Mouse (Mus musculus): ENCODE data around the gene Ggcx. TPM values are rescaled to one million over a fixed set of nuclear protein-coding genes. Genes with fewer than 3 reads are reported as not detected.
"Not testable (repeated sequence)": the region's sequence is repeated elsewhere in the genome, so short reads cannot be mapped to it uniquely, and the experiment has no call there.

Gene Ggcx
- total and polyA plus RNA-seq, 2 experiments from 2014 or later, result 10.6 to 23.6 TPM

- Histone ChIP-seq H3K4me3 (ENCODE audit: low read length) (no peak overlapping the region), H3K9me3 (ENCODE audit: low read length) (no peaks in the 10 kb centered on the region), H3K27ac (peak overlapping the region; percentile 7; the same call in 1 of the 2 replicates), H3K9ac (replicated peaks; ENCODE audit: low read length) (no peak overlapping the region), H3K27me3 (ENCODE audit: insufficient read depth, low read length) (no peaks in the 10 kb centered on the region), H3K36me3 (ENCODE audit: insufficient read depth, low read length) (no peaks in the 10 kb centered on the region), H3K4me2 (ENCODE audit: low read depth, low read length) (no peak overlapping the region), H3K4me1 (ENCODE audit: insufficient read depth, low read length) (no peaks in the 10 kb centered on the region)
- peak; percentile 15 for DNase-seq (ENCODE audit: low spot score)
- ATAC-seq, result no peak
- no peak for TF ChIP-seq CTCF (IDR thresholded peaks at IDR 0.05; ENCODE audit: low read depth)
- 60% methylated on average over 14 of the region's 14 CpGs for WGBS
Measured at GRCm38 (mm10) chr6:72473264-72474041, 59.3 kb downstream of the Ggcx start.

DNA sequence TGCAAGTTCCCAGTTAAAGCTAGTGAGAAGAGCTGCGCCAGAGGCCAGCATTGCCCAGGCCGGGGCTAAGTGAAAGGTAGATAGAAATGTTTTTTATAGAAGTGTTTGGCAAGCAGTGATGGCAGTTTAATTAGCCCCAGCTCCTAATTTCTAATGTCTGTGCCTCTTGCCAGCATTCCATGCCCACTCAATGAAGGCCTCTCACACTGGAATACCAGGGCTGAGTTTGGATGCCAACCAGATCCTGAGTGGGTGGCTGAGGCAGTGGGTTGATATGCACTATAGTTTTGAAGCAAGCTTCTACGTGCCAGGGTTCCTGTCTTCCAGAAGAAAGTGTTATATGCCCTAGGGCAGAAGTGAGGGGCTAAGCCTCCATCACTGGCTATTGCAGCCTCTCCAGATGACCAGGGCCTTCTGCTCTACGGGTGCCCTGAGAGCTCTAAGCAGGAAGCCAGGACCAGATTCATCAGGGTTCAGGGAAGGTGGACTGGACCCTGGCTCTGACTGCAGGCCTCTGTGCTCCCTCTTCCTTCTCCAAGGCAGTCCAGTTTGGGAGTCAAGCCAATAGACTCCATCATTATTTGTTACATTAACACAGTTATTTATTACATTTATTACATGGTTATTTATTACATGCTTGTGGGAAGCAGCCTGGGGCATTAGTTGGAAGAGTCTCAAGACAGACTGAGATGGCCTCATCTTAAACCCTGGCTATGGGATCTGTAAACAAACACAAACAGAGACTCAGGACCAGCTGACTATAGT lies 61.3 kb downstream of the Ggcx start:
- Histone ChIP-seq H3K27ac (no peak overlapping the region), H3K9ac (replicated peaks; ENCODE audit: low read length) (no peak overlapping the region), H3K4me1 (ENCODE audit: insufficient read depth, low read length) (no peaks in the 10 kb centered on the region), H3K9me3 (ENCODE audit: low read length) (no peaks in the 10 kb centered on the region), H3K4me3 (ENCODE audit: low read length) (no peak overlapping the region), H3K4me2 (ENCODE audit: low read depth, low read length) (no peak overlapping the region), H3K27me3 (ENCODE audit: insufficient read depth, low read length) (no peaks in the 10 kb centered on the region), H3K36me3 (ENCODE audit: insufficient read depth, low read length) (no peaks in the 10 kb centered on the region)
- WGBS, result 69% methylated on average over 4 of the region's 4 CpGs
- no peak for TF ChIP-seq CTCF (IDR thresholded peaks at IDR 0.05; ENCODE audit: low read depth)
- DNase-seq (ENCODE audit: low spot score) (no peak), ATAC-seq (no peak)

DNA sequence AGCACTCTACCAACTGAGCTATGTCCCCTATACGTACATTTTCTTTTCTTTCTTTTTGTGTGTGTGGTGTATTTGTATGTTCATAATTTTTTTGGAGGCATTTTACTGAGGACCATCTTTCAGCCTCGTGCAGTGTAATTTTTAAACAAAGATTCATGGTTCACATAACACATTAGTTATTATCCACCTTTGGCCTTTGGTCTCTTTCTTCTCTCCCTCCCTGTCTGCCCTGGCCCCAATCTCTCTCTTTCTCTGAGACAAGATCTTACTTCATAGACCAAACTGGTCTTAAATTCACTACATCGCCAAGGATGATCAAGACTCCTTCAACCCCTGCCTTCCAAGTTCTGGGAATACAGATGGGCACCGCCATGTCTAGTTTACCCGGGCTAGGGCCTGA lies 62.7 kb downstream of the Ggcx start:
- Histone ChIP-seq H3K27me3 (ENCODE audit: insufficient read depth, low read length) (no peaks in the 10 kb centered on the region), H3K9me3 (ENCODE audit: low read length) (no peaks in the 10 kb centered on the region), H3K27ac (no peak overlapping the region), H3K4me1 (ENCODE audit: insufficient read depth, low read length) (no peaks in the 10 kb centered on the region), H3K4me2 (ENCODE audit: low read depth, low read length) (no peak overlapping the region), H3K9ac (replicated peaks; ENCODE audit: low read length) (no peak overlapping the region), H3K4me3 (ENCODE audit: low read length) (no peak overlapping the region), H3K36me3 (ENCODE audit: insufficient read depth, low read length) (no peaks in the 10 kb centered on the region)
- DNase-seq (ENCODE audit: low spot score) (no peak), ATAC-seq (no peak)
- 93% methylated on average over 5 of the region's 5 CpGs for WGBS
- no peak for TF ChIP-seq CTCF (IDR thresholded peaks at IDR 0.05; ENCODE audit: low read depth)

- Histone ChIP-seq H3K4me3 (ENCODE audit: low read length) (no peak overlapping the region), H3K4me1 (ENCODE audit: insufficient read depth, low read length) (no peaks in the 10 kb centered on the region), H3K9ac (replicated peaks; ENCODE audit: low read length) (no peak overlapping the region), H3K36me3 (ENCODE audit: insufficient read depth, low read length) (no peaks in the 10 kb centered on the region), H3K4me2 (ENCODE audit: low read depth, low read length) (no peak overlapping the region), H3K27ac (no peak overlapping the region), H3K9me3 (ENCODE audit: low read length) (no peaks in the 10 kb centered on the region), H3K27me3 (ENCODE audit: insufficient read depth, low read length) (no peaks in the 10 kb centered on the region)
- 71% methylated on average over 3 of the region's 3 CpGs for WGBS
- TF ChIP-seq CTCF (IDR thresholded peaks at IDR 0.05; ENCODE audit: low read depth), result no peak
- ATAC-seq, result 0 out of 2 replicates have a peak, but pooled peaks have one; percentile 32
- DNase-seq (ENCODE audit: low spot score), result no peak
Measured at GRCm38 (mm10) chr6:72477621-72478020, 63.5 kb downstream of the Ggcx start.

DNA sequence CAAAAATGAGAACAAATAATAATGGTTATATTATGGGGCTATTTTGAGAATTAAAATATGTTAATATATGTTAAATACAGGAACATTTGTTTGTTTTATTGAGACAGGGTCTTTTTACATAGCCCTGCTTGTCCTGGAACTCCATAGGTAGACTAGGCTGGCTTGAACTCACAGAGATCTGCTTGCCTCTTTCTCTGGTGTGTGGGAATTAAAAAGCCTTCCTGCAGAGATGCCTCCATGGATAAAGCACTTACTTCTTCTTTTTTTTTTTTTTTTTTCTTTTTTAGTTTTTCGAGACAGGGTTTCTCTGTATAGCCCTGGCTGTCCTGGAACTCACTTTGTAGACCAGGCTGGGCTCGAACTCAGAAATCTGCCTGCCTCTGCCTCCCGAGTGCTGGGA lies 64.6 kb downstream of the Ggcx start:
- not testable (repeated sequence) for H3K4me3 ChIP-seq (ENCODE audit: low read length); H3K27ac ChIP-seq; H3K36me3 ChIP-seq (ENCODE audit: insufficient read depth, low read length); H3K4me1 ChIP-seq (ENCODE audit: insufficient read depth, low read length); H3K4me2 ChIP-seq (ENCODE audit: low read depth, low read length); DNase-seq (ENCODE audit: low spot score); H3K9ac ChIP-seq (replicated peaks; ENCODE audit: low read length); H3K27me3 ChIP-seq (ENCODE audit: insufficient read depth, low read length); H3K9me3 ChIP-seq (ENCODE audit: low read length); ATAC-seq
- 100% methylated on average over 2 of the region's 3 CpGs for WGBS

GRCm38 (mm10) chr6:72479645-72480421 lies 65.7 kb downstream of the Ggcx start:
- no peak overlapping the region for H3K27ac ChIP-seq
- 92% methylated on average over 12 of the region's 12 CpGs for WGBS

More at GRCm38 (mm10) chr6:72479645-72480421, 65.7 kb downstream of the Ggcx start:
- H3K9me3 ChIP-seq (ENCODE audit: low read length), result no peaks in the 10 kb centered on the region
- no peak overlapping the region for H3K4me3 ChIP-seq (ENCODE audit: low read length)
- H3K27me3 ChIP-seq (ENCODE audit: insufficient read depth, low read length), result no peaks in the 10 kb centered on the region
- H3K9ac ChIP-seq (replicated peaks; ENCODE audit: low read length), result no peak overlapping the region
- no peaks in the 10 kb centered on the region for H3K36me3 ChIP-seq (ENCODE audit: insufficient read depth, low read length)
- no peak for DNase-seq (ENCODE audit: low spot score)
- no peaks in the 10 kb centered on the region for H3K4me1 ChIP-seq (ENCODE audit: insufficient read depth, low read length)
- ATAC-seq, result no peak
- no peak for TF ChIP-seq CTCF (IDR thresholded peaks at IDR 0.05; ENCODE audit: low read depth)
- H3K4me2 ChIP-seq (ENCODE audit: low read depth, low read length), result no peak overlapping the region
